Comparison of ENCODE assay signal across 9 mouse cellular contexts in the genomic region with DNA sequence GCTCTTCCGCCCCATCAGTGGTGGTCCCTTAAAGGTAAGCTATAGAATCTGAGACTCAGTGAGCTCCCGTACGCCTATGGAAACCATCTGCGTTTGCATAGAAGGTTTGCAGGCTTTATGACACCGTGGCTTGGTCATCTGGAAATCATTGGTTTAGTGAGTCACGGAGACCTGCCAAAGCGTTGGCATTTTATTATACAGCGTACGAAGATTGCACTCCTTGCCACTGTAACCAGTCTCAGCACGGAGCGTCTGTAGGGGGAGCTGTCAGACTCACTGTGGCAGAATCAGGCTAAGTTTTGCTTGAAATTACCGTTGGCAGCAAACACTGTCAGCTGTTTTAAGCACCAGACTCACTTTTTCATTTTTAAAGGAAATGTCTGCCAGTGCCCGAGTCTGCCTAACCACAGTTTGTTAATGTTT. TPM values are rescaled to one million over a fixed set of nuclear protein-coding genes. Genes with fewer than 3 reads are reported as not detected.
A peak's percentile ranks its signal among the peaks of the same experiment; 100 is the strongest.
DNase-seq lines count a peak whose midpoint lies in the region; ATAC-seq and TF ChIP-seq lines count a peak whose summit lies in the region.
"Had no signal": no experiment of that assay in that cellular context is flagged by ENCODE, and none has a peak within 500 bp of the region (broad histone marks: within the 10 kb centered on the region; RNA-seq: fewer than 3 reads in every experiment).

No protein-coding gene starts in this region.

- H3K4me3 ChIP-seq in left cerebral cortex, adult 2 months: no peak overlapping the region

- no peak for ATAC-seq in activated CD4-positive, CD25-positive, alpha-beta regulatory T cell, adult 4 months

- DNase-seq in adrenal gland, postnatal 10 days: peak; percentile 31
- no peak for DNase-seq in adrenal gland, postnatal 4 days (ENCODE audit: low spot score in 2 of 2)
- DNase-seq in ovary, postnatal 14 days (ENCODE audit: low spot score): peak; percentile 21
- DNase-seq in ovary, adult 18-20 months (ENCODE audit: low spot score): no peak
- DNase-seq in frontal cortex, adult 2 months (ENCODE audit: extremely low spot score in 1 of 2, low spot score in 1 of 2): peak; percentile 69 to 87
- peak; percentile 59 to 64 for DNase-seq in left cerebral cortex, adult 2 months (ENCODE audit: extremely low spot score in 1 of 2, low spot score in 2 of 2)
- peak; percentile 80 to 83 for DNase-seq in right cerebral cortex, postnatal 10 days (ENCODE audit: low spot score in 2 of 2)

- intact Hi-C loops in left cerebral cortex, adult 2 months (cut with DNase I): loop anchor here (2.0 kb wide), 1 partner anchor 262 kb away; a partner anchor contains a TSS

- peak; percentile 71 for TF ChIP-seq CTCF in left cerebral cortex, adult 2 months (IDR thresholded peaks at IDR 0.05)

- no peak overlapping the region for H3K27ac ChIP-seq in left cerebral cortex, adult 2 months

RNA-seq across cellular contexts. Expression of a gene that starts 44.4 kb away (rescaled TPM):
- under 1 TPM; 0.09 to 0.15 TPM for total RNA-seq in adrenal gland, postnatal 10 days (2021)
- total RNA-seq in adrenal gland, postnatal 4 days (2021): under 1 TPM; 0.20 to 0.40 TPM
- 4.9 and 7.1 TPM in 2 replicates for polyA plus RNA-seq in frontal cortex, adult 2 months (2012; rRNA removed)
- 10 to 100 TPM; 20.3 to 20.7 TPM for total RNA-seq in left cerebral cortex, adult 2 months (2021)
- under 1 TPM in 1 of 2 experiments, not detected in 1; 0.12 TPM for polyA plus RNA-seq in activated CD4-positive, CD25-positive, alpha-beta regulatory T cell, adult 4 months (2017; shearing (Covaris generic))

RNA-seq across cellular contexts. Expression of a gene that starts 55.6 kb away (rescaled TPM):
- total RNA-seq in adrenal gland, postnatal 10 days (2021): 10 to 100 TPM; 24.6 to 29.5 TPM
- 10 to 100 TPM; 42.5 to 55.2 TPM for total RNA-seq in adrenal gland, postnatal 4 days (2021)
- 82.4 and 90.4 TPM in 2 replicates for polyA plus RNA-seq in frontal cortex, adult 2 months (2012; rRNA removed)
- 10 to 100 TPM; 79.2 to 83.9 TPM for total RNA-seq in left cerebral cortex, adult 2 months (2021)
- 100 to 1,000 TPM; 109 to 114 TPM for polyA plus RNA-seq in activated CD4-positive, CD25-positive, alpha-beta regulatory T cell, adult 4 months (2017; shearing (Covaris generic))

RNA-seq across cellular contexts. Expression of a gene that starts 56.0 kb away (rescaled TPM):
- not detected for total RNA-seq in adrenal gland, postnatal 10 days (2021)
- total RNA-seq in adrenal gland, postnatal 4 days (2021): not detected
- polyA plus RNA-seq in frontal cortex, adult 2 months (2012; rRNA removed): not detected in 2 replicates
- total RNA-seq in left cerebral cortex, adult 2 months (2021): not detected
- not detected for polyA plus RNA-seq in activated CD4-positive, CD25-positive, alpha-beta regulatory T cell, adult 4 months (2017; shearing (Covaris generic))
- total RNA-seq: gastrocnemius, postnatal 4 days had no signal

RNA-seq across cellular contexts. Expression of a gene that starts 56.4 kb away (rescaled TPM):
- total RNA-seq in adrenal gland, postnatal 10 days (2021): 10 to 100 TPM; 27.9 to 30.1 TPM
- 10 to 100 TPM; 33.1 to 34.8 TPM for total RNA-seq in adrenal gland, postnatal 4 days (2021)
- polyA plus RNA-seq in frontal cortex, adult 2 months (2012; rRNA removed): 19.8 and 21.3 TPM in 2 replicates
- 10 to 100 TPM; 32.4 to 41.9 TPM for total RNA-seq in left cerebral cortex, adult 2 months (2021)
- 100 to 1,000 TPM; 188 to 203 TPM for polyA plus RNA-seq in activated CD4-positive, CD25-positive, alpha-beta regulatory T cell, adult 4 months (2017; shearing (Covaris generic))

Comparison
In these comparisons a context has a peak if more than half of its experiments do, and no peak if none do; other contexts are left out.
1. DNase-seq: peak in adrenal gland, postnatal 10 days (single experiment), ovary, postnatal 14 days (single experiment), frontal cortex, adult 2 months (2 of 2), left cerebral cortex, adult 2 months (2 of 2) and right cerebral cortex, postnatal 10 days (2 of 2); none in adrenal gland, postnatal 4 days (0 of 2) and ovary, adult 18-20 months (single experiment).
2. RNA of a gene that starts 44.4 kb away (total RNA-seq): 20.3 to 20.7 TPM in left cerebral cortex, adult 2 months; 0.20 to 0.40 TPM in adrenal gland, postnatal 4 days and 0.09 to 0.15 TPM in adrenal gland, postnatal 10 days; every median in the first group is over 10 times any median in the second.